Mouse (Mus musculus) C2C12 (cell line): ENCODE results near the gene Brd3. TPM values are rescaled to one million over a fixed set of nuclear protein-coding genes. Genes with fewer than 3 reads are reported as not detected.

Source experiments
- H3K27me3 ChIP-seq: one replicate; pipeline ENCODE4 v1.6.1; 2011; ENCODE audit not compliant: control insufficient read depth, insufficient read depth, insufficient read length
- H3K36me3 ChIP-seq: one replicate; pipeline ENCODE4 v1.6.1; 2011; ENCODE audit not compliant: control insufficient read depth, insufficient read depth
- H3K4me3 ChIP-seq: one replicate; pipeline ENCODE4 v1.5.1; 2011; ENCODE audit warnings: mild to moderate bottlenecking, control low read depth; ENCODE audit not compliant: poor library complexity, insufficient read depth, severe bottlenecking
- H3K79me2 ChIP-seq: one replicate; pipeline ENCODE4 v1.6.1; 2011; ENCODE audit not compliant: control insufficient read depth, insufficient read depth
- H3K79me3 ChIP-seq: one replicate; pipeline ENCODE4 v1.6.1; 2011; ENCODE audit warnings: low read depth, control low read depth
- H3ac ChIP-seq: one replicate; pipeline ENCODE3; 2011; ENCODE audit warnings: low read depth; ENCODE audit not compliant: control insufficient read depth, insufficient read length
- CEBPB ChIP-seq: IDR thresholded peaks from one replicate; pipeline ENCODE4 v1.6.1; 2011; ENCODE audit warnings: low read depth, mild to moderate bottlenecking, control low read depth, moderate library complexity
- CTCF ChIP-seq: IDR thresholded peaks from one replicate; pipeline ENCODE4 v1.5.1; 2011; ENCODE audit not compliant: control insufficient read depth, insufficient read depth, insufficient read length
- FOSL1 ChIP-seq: IDR thresholded peaks from one replicate; pipeline ENCODE4 v1.8.0; 2011; ENCODE audit warnings: mild to moderate bottlenecking, low read length; ENCODE audit not compliant: poor library complexity, insufficient read depth, severe bottlenecking
- MAX ChIP-seq: IDR thresholded peaks from one replicate; pipeline ENCODE4 v1.6.1; 2011; ENCODE audit warnings: mild to moderate bottlenecking, control low read depth
- MYOD1 ChIP-seq: IDR thresholded peaks from one replicate; pipeline ENCODE4 v1.6.1; 2011; ENCODE audit warnings: low read depth; ENCODE audit not compliant: control insufficient read depth, insufficient read length
- MYOG ChIP-seq: IDR thresholded peaks from one replicate; pipeline ENCODE4 v1.6.1; 2011; ENCODE audit not compliant: control insufficient read depth, insufficient read length; ENCODE audit errors: extremely low read depth
- USF1 ChIP-seq: IDR thresholded peaks from one replicate; pipeline ENCODE4 v1.6.1; 2011; ENCODE audit warnings: low read depth, mild to moderate bottlenecking, control low read depth, moderate library complexity
- polyA plus RNA-seq: library from polyadenylated mRNA; unstranded; fragments of >200 nt; fragmentation: generic; extraction: Trizol; gene quantifications from one replicate; pipeline ENCODE4 v1.2.1, GENCODE M21; 2012; ENCODE audit warnings: missing spikeins

Brd3 gene
- polyA plus RNA-seq, 1 experiment: 21.6 TPM

DNA sequence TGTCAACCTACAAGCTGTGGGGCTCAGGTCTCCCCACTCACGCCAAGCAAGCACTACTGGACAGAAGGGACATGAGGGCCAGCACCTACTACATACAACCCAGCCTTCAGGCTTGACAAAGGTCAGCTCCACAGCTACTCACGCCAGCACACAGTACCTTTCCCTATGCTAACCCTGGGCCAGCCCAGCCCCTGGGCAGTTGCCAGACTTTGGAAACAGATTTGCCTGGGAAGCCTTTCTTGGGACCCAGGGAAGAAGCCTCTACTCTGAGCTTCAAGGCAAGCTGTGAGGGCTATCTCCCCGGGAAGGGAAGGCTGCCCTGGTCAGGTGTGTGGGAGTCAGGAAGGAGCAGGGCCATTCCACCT lies 37.5 kb downstream of the Brd3 start:
- TF ChIP-seq USF1 (no peak), MYOD1 (no peak), CEBPB (no peak), MAX (no peak), CTCF (no peak), MYOG (no peak), FOSL1 (no peak)
- H3ac ChIP-seq: no peak overlapping the region
- H3K79me3 ChIP-seq: peaks cover 96% of the 10 kb centered on the region
- peaks cover 20% of the 10 kb centered on the region for H3K36me3 ChIP-seq
- H3K79me2 ChIP-seq: peaks cover 100% of the 10 kb centered on the region
- no peaks in the 10 kb centered on the region for H3K27me3 ChIP-seq
- H3K4me3 ChIP-seq: no peak overlapping the region

DNA sequence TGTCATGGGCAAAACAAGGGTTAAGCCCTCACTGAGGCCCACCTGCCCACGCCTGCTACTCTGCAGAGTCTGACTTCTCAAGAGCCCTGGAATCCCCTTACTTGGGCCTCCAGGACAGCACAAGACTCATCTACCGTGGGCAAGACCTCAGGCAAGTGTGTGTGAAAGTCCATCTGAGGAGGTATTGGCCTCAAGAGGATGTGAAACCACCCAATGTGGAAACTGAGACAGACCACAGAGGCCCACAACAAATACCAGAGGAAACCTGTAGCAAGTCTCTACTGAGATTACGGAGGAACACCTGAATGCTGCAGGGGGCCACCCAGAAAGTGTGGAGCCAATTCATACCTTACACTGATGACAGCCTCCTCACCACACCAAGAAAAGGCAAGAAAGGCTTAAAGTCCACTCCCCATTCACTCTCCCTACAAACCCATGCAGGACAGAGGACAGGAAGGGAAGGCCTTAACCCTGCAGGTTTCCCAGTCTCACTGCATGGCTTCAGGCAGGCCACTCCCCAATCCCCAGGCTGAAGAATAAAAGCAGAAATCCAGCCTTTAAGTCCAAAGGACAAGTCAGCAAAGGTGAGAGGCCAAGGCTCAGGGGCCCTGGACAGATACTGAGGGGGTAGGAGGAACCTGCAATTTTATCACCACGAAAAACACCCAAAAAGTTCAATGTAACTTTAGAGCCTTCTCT lies 38.0 kb downstream of the Brd3 start:
- Histone ChIP-seq H3ac (no peak overlapping the region), H3K36me3 (peaks cover 20% of the 10 kb centered on the region), H3K79me3 (peaks cover 93% of the 10 kb centered on the region), H3K27me3 (no peaks in the 10 kb centered on the region), H3K79me2 (peaks cover 100% of the 10 kb centered on the region), H3K4me3 (no peak overlapping the region)
- no peak for TF ChIP-seq MYOD1
- TF ChIP-seq MAX: no peak
- TF ChIP-seq MYOG: no peak
- TF ChIP-seq USF1: no peak
- no peak for TF ChIP-seq CTCF
- no peak for TF ChIP-seq CEBPB
- TF ChIP-seq FOSL1: no peak

DNA sequence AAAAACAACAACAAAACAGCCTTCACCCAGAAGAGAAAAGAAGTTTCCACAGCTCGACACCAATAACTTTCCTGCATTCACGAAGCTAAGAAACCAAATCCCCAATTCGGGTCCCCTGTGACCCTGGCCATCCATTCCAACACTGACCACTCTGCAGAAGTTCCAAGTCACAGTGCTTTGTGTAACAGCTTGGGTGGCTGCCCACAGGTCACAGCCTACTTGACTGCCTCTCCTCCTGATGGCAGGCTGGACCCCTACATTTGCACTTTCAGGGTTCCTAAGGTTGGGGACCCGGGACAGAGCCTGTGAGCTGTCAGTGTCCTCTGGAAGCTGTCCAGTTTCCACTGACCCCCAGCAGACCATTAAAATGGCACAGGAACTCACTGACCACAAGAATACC lies 44.6 kb downstream of the Brd3 start:
- H3K79me2 ChIP-seq: peaks cover 53% of the 10 kb centered on the region
- peaks cover 55% of the 10 kb centered on the region for H3K36me3 ChIP-seq
- TF ChIP-seq MYOG (no peak), FOSL1 (no peak), MAX (no peak), CTCF (no peak)

DNA sequence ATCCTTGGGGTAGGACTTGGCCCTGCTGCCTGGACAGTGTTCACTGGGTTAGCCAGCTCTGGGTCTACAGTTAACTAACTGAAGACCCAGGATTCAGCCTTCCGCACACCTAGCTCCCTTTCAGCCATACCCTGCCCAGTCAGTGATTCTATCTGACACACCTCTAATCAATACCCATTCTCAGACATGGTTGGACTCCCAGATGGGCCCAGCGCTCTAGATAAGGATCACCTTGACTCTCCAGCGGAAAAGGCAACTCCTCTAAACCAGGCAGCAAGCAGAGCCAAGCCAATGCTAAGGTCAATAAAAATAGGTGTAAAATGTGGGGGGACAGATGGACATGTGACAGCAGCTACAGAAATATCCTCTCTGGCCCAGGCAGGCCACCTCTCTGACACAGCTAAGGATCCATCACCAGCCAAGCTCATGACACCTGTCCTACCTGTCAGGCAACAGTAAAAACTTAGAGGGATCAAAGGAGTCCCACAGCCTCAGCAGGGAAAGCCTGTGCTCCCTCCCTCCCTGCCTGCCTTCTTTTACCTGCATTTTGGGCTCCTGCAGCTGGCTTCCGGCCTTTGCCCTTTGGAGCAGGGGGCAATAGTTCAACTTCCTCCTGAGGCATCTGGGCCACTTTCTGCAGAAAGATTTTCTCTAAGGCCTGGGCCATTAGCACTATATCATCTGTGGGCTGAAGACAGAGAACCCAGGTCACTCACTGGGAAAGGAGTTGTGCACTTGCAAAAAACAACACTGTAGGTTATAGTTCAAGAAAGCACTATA lies 45.4 kb downstream of the Brd3 start:
- no peaks in the 10 kb centered on the region for H3K27me3 ChIP-seq
- peaks cover 63% of the 10 kb centered on the region for H3K36me3 ChIP-seq
- no peak overlapping the region for H3ac ChIP-seq
- H3K4me3 ChIP-seq: no peak overlapping the region
- H3K79me3 ChIP-seq: peaks cover 27% of the 10 kb centered on the region
- peaks cover 53% of the 10 kb centered on the region for H3K79me2 ChIP-seq
- no peak for TF ChIP-seq MYOD1
- TF ChIP-seq CEBPB: no peak
- no peak for TF ChIP-seq MAX
- no peak for TF ChIP-seq FOSL1
- TF ChIP-seq MYOG: no peak

More for the DNA sequence above, 44.6 kb downstream of the Brd3 start:
- H3K79me3 ChIP-seq: peaks cover 35% of the 10 kb centered on the region
- no peaks in the 10 kb centered on the region for H3K27me3 ChIP-seq
- H3K4me3 ChIP-seq: no peak overlapping the region
- no peak overlapping the region for H3ac ChIP-seq

DNA sequence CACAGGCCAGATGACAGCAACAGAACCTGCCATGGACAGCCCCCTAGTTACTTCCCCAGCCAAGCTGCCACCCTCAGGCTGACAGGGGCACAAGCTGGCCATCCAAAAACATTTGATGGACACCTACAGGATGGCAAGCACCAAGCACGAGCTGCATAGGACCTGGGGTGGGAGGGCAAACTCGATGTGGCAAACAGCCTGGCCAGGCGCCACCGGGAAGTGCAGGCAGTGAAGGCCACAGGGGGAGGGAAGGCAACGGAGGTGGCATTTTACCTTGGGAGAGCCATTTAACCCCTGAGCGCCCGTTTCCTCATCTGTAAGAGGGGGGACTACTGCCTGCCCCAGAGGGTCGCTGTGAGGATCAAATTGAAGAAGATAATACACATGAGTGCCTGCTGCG lies 46.8 kb downstream of the Brd3 start:
- Histone ChIP-seq H3K79me3 (peaks cover 18% of the 10 kb centered on the region), H3K4me3 (no peak overlapping the region), H3K79me2 (peaks cover 40% of the 10 kb centered on the region), H3K27me3 (no peaks in the 10 kb centered on the region), H3ac (no peak overlapping the region), H3K36me3 (peaks cover 70% of the 10 kb centered on the region)
- TF ChIP-seq CEBPB: no peak
- TF ChIP-seq USF1: no peak

DNA sequence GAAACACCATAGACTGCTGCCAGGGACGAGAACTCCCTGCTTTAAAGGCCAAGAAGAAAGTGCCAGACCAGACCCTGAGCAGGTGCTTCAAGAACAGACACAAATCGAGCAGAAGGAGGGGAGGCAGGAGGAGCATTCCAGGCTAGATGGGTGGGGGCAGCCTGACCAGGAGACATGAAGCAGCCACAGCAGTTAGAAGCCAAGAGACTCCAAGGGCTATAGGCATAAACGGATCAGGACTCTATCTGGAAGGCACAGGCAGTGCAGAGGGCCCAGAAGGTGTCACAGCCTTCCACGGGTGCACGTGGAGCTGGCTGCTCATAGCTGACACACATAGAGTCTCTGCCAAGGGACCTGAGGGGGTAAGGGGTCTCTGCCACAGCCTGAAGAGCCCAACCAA lies 47.3 kb downstream of the Brd3 start:
- peaks cover 15% of the 10 kb centered on the region for H3K79me3 ChIP-seq
- no peak for TF ChIP-seq FOSL1
- H3ac ChIP-seq: no peak overlapping the region
- peaks cover 71% of the 10 kb centered on the region for H3K36me3 ChIP-seq
- no peaks in the 10 kb centered on the region for H3K27me3 ChIP-seq
- no peak overlapping the region for H3K4me3 ChIP-seq
- peaks cover 35% of the 10 kb centered on the region for H3K79me2 ChIP-seq
